Mouse (Mus musculus) heart, adult 11 months (tissue): Measurements from ENCODE around the gene Acly.
A peak's percentile ranks its signal among the peaks of the same experiment; 100 is the strongest.

Experiments
- DNase-seq: peaks from one replicate; pipeline ENCODE4 v3.0.0; 2022

Gene Acly

DNA sequence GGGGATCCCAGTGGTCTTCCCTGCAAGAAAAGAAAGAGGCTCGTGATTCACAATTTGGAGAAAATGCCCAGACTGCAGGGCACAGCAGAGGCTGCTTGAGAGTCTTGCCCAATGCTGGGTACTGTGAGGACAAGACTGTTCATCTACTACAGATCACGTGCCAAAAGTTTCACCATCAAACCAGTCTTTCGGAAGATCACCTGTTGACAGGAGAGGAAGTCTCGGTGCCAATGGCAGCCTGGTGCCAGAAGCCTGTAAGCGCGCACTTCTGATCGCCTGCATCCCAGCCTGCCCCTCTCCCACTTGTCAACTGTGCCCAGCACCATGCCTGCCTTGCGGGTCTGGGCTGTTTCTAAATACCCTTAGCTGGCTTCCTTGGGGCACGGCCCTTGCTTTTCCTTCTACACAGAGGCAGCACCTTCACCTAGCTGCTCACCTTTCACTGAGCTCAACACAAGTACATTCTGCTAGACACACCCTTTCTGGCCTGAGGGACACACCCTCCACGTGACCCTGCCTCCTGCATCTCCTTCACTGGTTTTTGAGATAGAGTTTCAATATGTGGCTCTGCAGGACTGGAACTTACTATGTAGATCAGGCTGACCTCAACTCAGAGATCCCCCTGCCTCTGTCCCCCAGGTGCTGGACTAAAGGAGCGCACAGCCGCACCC, 22.7 kb downstream of the Acly start:
- no peak for DNase-seq

DNA sequence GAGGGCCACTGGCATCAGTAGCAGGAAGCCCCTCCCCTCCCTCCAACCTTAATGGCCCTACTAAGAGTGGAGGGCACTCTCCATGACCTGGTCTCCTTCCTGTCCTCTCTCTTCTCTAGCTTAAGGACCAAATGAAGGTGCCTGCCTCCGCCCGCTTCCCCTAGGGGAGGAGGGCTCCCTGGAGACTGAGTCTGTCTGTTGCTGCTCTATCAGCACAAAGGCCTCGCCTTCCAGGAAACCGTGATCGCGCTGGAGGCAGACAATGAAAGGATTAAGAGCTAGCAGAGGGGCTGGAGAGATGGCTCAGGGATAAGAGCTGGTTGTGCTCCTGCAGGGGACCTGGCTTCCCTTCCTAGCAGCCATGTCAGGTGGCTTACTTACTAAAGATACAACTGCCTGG, 26.5 kb downstream of the Acly start:
- DNase-seq, result no peak

DNA sequence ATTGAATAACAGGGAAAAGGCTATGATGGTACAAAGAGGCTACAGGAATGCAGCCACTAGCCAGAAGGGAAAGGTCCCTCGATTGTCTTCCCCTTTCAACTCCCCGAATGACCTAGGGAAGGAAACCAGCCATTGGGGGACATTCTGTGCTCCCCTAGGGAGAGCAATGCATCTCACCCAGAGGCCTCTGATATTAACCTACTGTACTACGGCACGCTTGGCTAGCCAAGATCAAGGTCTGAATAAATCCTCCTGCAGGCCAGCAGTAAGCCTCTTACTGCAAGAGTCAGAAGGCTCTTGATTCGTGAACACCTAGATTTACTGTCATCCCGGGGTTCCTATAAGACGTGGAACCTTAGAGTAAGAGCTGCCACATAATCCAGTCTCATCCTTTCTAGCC, 27.1 kb downstream of the Acly start:
- no peak for DNase-seq

DNA sequence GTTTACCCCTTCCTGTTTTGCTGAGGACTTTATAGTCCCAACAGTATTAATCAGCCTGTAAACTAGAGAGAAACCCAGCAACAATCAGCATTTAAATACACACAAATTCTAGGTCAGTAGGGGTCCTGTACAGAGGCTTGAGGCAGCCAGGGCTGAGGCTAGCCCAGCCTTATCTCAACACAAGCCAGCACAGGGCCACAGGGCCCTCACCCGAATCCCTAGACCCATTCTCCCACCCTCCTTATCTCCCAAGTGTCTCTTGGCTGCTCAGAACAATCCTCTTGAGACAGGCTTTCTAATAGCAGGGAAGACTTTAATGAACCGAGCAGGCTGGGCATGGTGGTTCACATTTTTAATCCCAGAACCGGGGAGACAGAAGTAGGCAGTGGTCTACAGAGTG, 27.6 kb downstream of the Acly start:
- DNase-seq, result no peak

DNA sequence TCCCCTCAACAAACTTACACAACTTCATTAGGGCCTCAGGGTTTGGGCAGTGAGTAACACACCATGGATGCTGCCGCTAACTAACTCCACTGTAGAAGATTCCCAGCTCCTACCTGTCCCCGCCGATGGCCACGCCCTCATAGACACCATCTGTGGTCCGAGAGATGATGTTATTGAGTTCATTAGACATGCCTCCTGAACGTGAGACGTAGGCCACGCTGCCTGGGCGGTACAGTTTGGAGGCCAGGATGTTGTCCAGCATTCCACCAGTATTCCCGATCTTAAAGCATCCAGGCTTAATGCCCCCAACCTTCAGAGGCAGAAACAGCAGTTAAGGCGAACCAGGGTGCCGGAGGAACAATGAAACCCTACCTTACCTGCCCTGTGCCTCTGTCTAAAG, 34.0 kb downstream of the Acly start:
- DNase-seq, result peak; percentile 92

DNA sequence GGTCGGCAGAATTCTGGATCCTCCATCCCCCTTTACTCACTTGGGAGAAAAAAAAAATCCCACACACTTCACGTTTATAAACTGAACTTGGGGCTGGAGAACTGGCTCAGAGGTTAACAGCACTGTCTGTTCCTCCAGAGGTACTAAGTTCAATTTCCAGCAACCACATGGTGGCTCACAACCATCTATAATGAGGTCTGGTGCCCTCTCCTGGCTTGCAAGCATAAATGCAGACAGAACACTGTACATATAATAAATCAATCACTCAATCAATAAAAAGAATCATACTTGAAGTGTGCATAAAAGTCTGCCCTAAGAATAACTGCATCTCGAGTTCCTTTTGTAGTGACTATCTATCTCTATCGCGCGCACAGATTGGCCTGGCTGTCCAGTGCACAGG, 36.8 kb downstream of the Acly start:
- DNase-seq, result no peak

DNA sequence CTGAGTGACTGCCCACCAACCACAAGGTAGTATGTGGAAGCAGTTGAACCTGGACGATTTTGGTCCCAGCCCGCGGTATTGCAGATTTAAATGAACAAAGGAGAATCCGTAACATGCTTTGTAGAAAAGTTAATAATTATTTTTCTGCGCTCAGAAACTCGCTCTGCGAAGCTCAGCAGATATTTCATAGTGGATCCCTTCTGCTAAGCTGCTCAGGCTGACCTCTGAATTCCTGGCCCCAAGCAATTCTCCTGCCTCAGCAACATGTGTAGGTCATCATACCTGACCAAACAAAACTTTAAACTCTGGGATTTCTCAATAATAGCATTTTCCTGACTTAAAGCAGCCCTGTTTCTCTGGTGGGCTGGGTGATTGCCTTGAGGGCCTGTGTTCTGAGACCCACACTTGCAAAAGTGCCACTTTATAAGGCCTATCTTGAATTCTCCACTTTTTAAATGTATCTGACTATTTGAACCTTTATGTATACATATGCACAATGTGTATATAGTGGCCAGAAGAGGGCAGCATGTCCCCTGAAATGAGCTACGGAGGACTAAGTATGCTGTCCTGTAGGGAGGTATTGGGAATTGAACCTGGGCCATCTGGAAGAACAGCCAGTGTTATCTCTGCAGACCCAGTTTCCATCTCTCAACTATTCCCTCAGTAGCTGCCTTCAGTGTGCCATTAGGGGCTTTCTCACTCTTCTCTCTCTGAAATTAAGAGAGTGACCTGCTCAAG, 41.8 kb downstream of the Acly start:
- no peak for DNase-seq

DNA sequence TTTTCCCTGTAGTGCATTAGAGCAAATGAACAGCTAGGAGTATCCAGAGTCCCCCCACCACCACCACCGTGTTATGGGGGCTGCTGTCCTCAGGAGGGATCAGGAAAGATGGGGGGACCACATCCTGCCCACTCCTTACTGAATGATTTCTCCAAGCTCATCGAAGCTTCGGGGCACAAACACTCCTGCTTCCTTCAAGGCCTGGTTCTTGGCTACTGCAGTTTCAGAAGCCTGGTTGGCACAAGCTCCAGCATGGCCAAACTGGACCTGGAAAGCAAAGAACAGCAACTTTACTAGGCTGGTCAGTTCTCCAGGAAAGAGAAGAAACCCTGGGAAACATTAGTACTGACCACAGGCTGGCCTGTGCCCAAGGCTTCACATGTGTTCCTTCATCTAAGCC, 43.3 kb downstream of the Acly start:
- DNase-seq, result peak; percentile 56

DNA sequence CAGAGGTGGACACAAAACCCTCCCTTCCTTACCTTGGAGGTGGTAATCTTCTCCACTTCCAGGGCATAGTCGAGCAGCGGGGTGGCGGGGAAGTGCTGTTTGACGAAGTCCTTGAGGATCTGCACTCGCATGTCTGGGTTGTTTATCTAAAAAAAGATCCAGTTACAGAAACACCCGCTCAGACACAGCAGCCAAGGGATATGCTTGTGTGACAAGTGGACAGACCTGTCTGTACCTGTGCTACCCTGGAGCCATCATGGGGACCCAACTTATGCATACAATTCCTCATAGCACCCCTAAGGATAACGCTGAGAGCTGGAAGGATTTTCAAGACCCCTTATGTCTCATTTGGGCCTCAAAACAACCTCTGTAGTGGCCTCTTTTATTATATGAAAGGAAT, 48.6 kb downstream of the Acly start:
- peak; percentile 72 for DNase-seq

DNA sequence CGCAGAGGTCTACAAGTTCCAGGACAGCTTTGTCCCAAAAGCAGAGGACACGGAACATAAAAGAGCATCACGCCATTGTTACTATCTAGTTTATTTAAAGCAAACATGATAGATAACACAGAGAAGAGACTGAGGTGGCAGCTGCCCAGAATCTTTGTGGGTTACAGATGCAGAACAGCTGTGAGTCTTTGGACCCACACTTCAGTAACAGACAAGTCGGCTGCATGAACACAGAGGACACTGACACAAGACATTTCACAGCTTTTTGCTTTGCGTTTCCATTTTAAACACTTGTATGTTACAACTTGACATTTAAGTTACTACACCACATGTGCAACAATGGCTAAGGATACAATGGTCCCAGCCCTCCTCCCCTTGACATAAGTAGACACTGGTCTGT, 51.5 kb downstream of the Acly start:
- no peak for DNase-seq

DNA sequence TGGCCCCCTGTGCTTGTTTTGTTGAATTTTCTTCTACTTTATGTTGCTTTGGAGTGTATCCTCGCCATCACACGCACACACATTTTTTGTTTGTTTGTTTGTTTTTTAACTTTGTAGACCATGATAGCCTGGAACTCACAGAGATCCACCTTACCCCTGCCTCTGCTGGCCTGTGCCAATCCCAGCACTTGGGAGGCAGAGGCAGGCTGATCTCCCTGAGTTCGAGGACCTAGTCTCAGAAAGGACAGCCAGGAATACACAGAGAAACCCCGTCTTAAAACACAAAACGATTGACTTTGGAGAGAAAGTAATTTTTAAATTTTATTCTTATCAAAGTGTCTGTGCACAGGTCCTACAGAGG, 54.9 kb downstream of the Acly start:
- no peak for DNase-seq

DNA sequence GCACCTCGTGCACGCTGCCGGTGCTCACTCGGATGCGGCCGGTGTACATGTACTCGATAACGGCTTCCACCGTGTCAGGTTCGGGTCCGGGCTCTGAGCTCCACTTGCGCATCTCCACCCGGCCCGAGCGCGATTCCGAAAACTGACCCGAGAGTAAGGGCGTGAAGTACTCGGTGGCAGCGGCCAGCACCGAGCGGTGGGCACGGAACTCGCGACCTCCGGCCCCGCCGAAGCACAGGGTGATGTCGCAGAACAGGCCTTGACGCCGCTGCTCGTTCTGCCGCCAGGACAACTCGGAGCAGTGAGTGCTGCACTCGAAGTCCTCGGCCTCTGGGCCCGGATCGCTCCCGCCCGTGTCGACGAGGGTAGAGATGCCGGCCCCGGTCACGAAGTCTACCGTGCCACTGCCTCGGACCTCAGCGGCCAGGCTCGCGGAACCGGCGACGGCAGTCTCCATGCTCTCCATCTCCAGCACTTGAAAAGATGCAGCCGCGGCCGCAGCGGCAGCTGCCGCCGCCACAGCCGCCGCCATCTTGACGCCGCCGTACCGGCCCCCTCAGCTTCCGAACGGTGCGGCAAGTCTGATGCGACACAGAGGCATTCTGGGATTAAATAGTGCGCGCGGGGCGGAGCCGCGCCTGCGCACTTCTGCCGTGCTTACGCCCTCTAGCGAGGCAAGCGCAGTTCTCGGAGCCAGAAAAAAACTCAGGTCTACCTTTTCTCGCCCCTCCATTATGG, 55.4 kb downstream of the Acly start, which contains the start of gene Klhl11:
Gene Klhl11 (minus strand): TSS at position 545 of the 738 bp plus-strand sequence.
- DNase-seq, result peak; percentile 99

DNA sequence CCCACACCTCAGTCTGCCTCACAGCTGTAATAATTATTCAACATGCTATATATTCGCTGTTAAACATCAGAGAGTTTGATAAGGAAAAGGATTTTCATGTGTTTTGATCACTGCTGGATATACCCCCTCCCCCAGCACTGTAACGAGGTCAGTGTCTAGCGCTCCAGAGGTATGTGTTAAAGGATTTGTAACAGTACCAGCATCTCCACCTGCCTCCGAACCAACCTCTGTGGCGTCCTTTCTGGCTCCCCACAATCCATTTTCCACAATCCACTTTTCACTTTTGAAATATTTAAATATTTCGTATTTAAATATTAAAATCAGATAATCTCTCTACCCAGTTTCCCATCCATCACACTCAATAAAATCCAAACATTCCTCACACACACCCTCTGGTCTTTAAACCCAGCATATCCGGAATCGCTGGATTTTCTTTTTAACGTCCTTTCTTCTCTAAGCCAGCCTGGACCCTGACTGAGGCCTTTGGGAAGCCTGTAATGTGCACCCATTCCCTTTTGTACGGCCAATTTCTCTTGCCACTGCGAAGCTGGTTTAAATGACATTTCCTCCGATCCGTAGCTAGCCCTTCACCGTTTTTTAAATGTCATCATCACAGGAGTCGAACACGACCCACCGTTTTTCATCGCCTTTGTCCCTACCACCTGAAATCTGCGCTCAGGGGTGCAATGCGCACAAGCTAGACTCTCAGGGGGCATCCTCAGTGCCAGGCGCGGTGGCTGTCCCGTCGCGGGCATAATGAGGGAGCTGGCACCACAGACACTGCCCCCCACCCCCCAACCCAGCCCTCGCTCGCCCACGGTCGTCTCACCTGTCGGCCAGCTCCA, 56.2 kb downstream of the Acly start:
- peak; percentile 90 for DNase-seq

DNA sequence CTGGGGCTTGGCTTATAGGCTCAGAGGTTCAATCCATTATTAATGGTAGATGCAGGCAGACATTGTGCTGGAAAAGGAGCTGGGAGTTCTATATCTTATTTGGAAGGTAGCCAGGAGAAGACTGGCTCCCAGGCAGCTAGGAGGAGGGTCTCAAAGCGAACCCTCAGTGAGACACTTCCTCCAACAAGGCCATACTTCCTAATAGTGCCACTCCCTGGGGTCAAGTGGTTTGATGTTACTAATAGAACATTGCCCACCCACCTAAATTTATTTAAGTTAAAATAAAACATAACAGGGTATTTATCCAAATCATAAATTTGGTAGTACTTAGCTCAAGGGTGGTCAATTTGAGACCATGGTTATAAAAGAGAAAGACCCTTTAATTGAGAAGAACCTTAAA, 62.0 kb downstream of the Acly start:
- DNase-seq, result no peak

DNA sequence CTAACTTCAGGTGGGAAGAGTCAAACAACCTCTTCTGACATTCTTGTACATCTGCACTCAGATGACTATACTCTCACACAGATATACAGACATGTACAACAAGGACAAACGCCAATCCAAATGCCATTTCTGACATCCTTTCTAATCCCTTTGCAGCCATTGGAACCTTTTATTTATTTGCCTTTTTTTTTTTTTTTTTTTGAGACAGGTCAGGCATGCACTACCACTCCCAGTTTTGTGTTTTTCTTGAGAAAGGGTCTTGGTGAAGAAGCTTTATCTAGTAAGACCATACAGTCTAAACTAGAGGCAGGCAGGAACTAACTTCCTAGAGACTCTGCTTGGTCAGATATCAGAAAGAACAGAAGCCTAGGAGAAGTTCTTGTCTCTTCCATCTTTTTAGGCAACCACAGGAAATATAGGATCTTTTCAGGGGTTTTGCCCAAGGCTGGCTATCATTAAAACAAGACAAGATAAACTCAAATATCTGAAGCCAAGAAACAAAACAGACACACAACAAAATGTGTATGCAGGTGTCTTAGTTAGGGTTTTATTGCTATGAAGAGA, 62.5 kb downstream of the Acly start:
- no peak for DNase-seq

DNA sequence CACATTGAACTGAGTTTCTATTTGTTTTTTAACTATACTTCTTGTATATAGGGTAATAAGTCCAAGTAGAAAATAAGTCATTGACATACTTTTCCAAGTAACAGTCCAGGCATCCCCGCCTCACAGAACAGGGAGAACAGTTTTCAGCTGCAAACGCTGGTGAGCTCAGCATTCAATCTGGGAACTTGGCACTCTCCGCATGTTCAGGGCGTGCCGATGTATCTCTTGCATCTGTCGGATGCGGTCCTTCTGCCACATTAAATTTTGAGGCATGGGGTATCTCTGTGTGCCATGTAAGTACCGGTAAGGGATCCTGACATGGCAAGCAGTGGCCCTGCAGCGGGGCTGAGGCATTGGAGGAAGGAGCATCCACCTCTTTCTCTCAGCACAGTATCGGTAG, 65.1 kb downstream of the Acly start:
- no peak for DNase-seq

DNA sequence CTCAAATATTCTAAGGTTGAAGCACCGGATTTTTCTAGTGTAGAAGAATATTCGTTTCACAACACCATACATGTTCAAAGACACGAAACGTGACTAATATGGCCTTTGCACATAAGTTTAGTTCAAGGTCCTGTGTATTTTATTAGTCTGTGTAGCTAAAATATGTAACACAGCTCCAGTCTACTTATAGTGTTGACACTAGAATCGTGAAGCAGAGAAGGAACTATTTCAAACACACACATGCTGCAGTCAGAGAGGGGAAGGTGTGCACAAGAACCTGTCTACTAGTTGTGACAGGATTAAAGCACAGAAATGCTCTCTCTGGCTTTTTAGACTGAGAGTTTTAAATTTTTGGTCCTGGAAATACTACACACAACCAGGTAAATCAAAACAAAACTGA, 70.1 kb downstream of the Acly start:
- no peak for DNase-seq

DNA sequence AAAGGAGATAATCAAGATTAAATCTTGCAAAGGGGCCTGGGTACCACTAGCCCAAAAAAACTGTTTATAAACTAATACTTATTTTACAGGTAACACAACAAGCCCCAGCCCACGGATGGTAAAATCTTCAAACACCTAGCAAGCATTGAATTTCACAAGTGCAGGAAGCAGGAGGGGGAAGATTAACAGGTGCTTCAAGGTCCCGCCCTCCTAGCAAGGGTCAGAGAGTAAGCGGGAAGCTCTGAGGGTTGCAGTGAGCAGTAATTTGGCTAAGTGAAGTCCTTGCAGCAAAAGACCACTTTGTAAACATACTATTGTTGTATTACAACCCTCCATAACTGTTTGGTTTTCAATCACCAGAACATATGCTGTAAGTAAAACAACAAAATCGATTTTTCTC, 70.6 kb downstream of the Acly start:
- DNase-seq, result no peak

DNA sequence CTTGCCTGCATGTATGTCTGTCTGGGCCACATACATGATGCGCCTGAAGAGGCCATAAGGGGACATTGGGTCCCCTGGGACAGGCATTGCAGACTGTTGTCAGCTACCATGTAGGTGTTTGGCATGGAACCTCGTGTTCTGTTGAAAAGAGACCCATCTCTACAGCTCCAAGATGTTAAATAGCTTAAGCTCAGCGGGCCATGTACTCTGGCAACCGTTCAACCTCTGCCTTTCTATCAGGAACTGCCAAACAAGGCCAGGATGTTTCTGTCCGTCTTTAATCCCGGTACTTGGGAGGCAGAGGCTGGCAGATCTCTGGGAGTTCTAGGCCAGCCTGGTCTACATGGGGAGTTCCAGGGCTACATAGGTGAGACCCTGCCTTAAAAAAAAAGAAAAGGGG, 85.2 kb downstream of the Acly start:
- DNase-seq, result no peak

DNA sequence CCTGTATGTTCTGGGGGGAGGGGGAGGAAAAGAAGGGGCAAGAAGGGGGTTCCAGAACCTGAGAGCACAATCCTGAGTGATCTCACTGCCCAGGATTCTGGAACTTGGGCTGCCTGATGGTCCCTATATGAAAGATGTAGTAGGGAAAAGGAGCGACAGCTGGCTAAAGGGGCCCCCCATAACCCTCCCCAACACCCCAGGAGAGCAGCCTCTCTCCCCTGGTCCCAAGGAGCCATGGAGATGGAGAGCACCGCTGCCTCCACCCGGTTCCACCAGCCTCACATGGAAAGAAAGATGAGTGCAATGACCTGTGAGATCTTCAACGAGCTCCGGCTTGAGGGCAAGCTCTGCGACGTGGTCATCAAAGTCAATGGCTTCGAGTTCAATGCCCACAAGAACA, 86.0 kb downstream of the Acly start, which contains the start of the genes Nt5c3b and Klhl10:
Gene Nt5c3b (minus strand): TSS at position 12 of the 400 bp plus-strand sequence.
Gene Klhl10 (plus strand): TSS at position 121 of the 400 bp plus-strand sequence.
- peak; percentile 88 for DNase-seq

DNA sequence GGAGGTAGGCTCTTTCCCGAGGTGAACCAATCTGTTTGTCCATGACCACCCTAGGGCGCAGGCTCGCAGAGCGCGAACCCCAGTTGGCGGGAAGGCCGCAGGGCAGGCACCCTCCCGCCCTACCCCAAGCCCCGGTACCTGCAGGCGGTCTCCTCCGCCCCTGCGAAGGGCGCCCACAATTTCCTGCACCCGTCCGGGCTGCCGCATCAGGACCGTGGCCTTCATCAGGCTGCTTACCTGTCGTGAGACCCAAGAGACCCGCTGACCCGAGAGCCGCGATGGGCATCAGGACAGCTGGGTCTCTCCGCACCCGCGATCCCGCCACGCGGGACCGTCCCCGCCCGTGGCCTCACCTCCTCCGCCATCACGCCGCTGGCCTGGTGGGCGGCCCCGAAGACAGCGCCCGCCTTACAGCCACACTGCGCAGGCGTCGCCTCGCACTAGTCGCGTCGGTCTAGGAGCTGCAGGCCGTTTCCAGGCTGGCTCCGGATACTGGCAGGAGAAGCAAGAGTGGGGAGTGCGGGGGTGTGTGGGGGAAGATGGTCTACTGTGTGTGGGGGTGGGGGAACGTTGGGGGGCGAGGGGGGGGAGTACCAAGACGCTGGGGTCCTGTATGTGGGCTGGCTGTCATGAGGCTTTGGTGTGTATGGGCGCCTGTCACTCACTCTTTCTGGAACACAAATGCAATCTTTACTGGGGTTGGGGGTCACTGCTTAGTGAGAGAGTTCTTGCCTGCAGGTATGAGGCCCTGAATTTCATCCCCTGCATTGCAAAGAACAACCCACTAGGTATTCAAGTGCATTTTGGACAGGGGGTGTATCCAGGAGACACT, 86.9 kb downstream of the Acly start:
- peak; percentile 99 for DNase-seq

DNA sequence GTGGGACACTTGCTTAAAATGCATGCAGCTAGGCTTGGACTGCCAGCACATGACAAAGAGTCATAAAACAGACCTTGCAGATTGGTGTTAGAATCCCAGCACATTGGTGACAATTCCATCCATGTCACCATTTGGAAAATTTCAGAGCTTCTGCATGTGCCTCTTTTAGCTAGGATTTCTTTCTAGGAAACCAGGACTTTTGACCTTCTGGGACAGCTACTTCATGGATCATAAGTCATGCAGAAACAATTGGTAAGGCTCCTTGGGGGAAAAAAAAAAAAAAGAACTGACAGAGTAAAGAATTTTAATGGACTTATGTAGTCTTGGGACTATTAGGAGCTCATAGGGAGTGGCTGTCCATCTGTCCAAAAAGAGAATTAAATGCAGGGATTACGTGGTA, 89.9 kb downstream of the Acly start:
- no peak for DNase-seq
